Mouse (Mus musculus) liver, postnatal 0 days (tissue): Measurements from ENCODE around the gene Gid4.

Experiments
- CTCF ChIP-seq: sonication (generic); IDR thresholded peaks from 2 replicates; pipeline ENCODE4 v1.5.1; 2016; ENCODE audit warnings: antibody characterized with exemption, low read depth
- EP300 ChIP-seq: IDR thresholded peaks from 2 replicates; pipeline ENCODE4 v1.6.1; 2016; ENCODE audit warnings: antibody characterized with exemption, low read depth, mild to moderate bottlenecking

DNA sequence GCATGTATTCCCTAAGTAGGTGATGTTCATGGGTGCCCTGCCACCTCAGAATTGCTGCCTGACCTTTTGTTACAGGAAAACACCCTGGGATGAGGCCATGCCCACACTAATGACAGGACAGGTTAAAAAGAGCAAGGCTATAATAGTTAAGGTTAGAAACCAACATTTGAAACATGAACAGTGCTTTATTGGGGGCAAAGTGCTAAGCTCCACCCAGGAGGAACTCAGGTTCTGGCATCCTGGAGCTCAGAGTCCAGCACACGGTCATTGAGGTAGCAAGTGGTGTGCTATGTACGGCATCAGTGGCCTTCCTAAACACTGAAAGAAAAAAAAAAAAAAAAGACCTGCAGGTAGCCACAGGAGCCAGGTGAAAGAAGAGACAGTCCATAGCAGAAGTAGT, 29.0 kb upstream of the Gid4 start:
- no peak for TF ChIP-seq CTCF
- TF ChIP-seq EP300, result no peak
